Mouse (Mus musculus) lung, adult 18-20 months (tissue): ENCODE measurements around the gene Gipc1.

ENCODE experiments used
- DNase-seq, 2 experiments: peaks; one replicate each; pipeline ENCODE4 v3.0.0; 2022; ENCODE audit warnings: mixed read lengths in 2 of 2

Gene Gipc1

GRCm38 (mm10) chr8:83649699-83650098 lies 2.8 kb upstream of the Gipc1 start:
- DNase-seq = no peak

- peak in 1 of 2 experiments; percentile 54 for DNase-seq
These were observed 526 bp downstream of the Gipc1 start for GRCm38 (mm10) chr8:83652744-83653661.

GRCm38 (mm10) chr8:83653662-83654017 lies 1.2 kb downstream of the Gipc1 start:
- no peak for DNase-seq

- DNase-seq = no peak
These were observed 2.2 kb downstream of the Gipc1 start for GRCm38 (mm10) chr8:83654725-83655124.

- DNase-seq = no peak
These were observed 3.6 kb downstream of the Gipc1 start for GRCm38 (mm10) chr8:83656043-83656442.

- DNase-seq = peak in 1 of 2 experiments; percentile 66
These were observed 4.2 kb downstream of the Gipc1 start for GRCm38 (mm10) chr8:83656484-83657246.

GRCm38 (mm10) chr8:83660545-83660944 lies 8.1 kb downstream of the Gipc1 start:
- DNase-seq = no peak

- DNase-seq = peak; percentile 41 to 43
These were observed 8.7 kb downstream of the Gipc1 start for GRCm38 (mm10) chr8:83660995-83661680.

- DNase-seq = peak; percentile 91 to 95
These were observed 9.9 kb downstream of the Gipc1 start for GRCm38 (mm10) chr8:83662421-83662826.

GRCm38 (mm10) chr8:83664096-83664495 lies 11.6 kb downstream of the Gipc1 start:
- no peak for DNase-seq

- peak in 1 of 2 experiments; percentile 29 for DNase-seq
These were observed 12.6 kb downstream of the Gipc1 start for GRCm38 (mm10) chr8:83664931-83665625.

GRCm38 (mm10) chr8:83665969-83666865 lies 13.7 kb downstream of the Gipc1 start, which contains the start of gene Ptger1:
TSS of gene Ptger1 (plus strand) at chr8:83666678.
- peak; percentile 82 to 85 for DNase-seq

GRCm38 (mm10) chr8:83666866-83667234 lies 14.4 kb downstream of the Gipc1 start:
- DNase-seq = no peak

- no peak for DNase-seq
These were observed 15.0 kb downstream of the Gipc1 start for GRCm38 (mm10) chr8:83667526-83667925.

- peak; percentile 46 to 61 for DNase-seq
These were observed 15.8 kb downstream of the Gipc1 start for GRCm38 (mm10) chr8:83668010-83668916.

- no peak for DNase-seq
These were observed 16.5 kb downstream of the Gipc1 start for GRCm38 (mm10) chr8:83669013-83669412.

- DNase-seq = no peak
These were observed 20.5 kb downstream of the Gipc1 start for GRCm38 (mm10) chr8:83672936-83673335.

- DNase-seq = no peak
These were observed 22.0 kb downstream of the Gipc1 start for GRCm38 (mm10) chr8:83674497-83674896.

GRCm38 (mm10) chr8:83679866-83680265 lies 27.4 kb downstream of the Gipc1 start:
- DNase-seq = no peak

GRCm38 (mm10) chr8:83680603-83681002 lies 28.1 kb downstream of the Gipc1 start:
- DNase-seq = no peak
